Mouse (Mus musculus): ENCODE results near the gene Shb.

DNA sequence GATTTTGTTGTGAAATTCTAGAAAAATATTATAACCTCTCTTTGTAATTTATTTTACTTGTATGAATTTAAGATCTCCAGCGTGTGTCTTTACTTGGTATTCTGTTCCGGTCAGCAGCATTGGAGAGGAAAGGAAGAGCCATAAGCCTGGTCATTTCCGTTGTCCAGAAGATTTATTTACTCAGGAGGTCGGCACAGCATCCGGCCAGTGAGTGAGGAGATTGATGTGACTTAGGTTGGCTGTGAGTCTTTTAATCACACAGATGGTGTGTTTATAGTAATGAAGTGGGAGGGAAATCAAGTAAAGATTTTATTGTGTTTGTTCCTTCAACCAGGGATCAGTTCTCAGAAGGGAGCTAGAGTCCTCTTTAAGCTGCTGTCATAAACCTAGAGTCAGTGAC, 157.4 kb downstream of the Shb start:
- TF ChIP-seq CTCF (IDR thresholded peaks at IDR 0.05; ENCODE audit: low read depth) (no peak), EP300 (IDR thresholded peaks at IDR 0.05; ENCODE audit: low read depth) (no peak)
